In the genomic region with DNA sequence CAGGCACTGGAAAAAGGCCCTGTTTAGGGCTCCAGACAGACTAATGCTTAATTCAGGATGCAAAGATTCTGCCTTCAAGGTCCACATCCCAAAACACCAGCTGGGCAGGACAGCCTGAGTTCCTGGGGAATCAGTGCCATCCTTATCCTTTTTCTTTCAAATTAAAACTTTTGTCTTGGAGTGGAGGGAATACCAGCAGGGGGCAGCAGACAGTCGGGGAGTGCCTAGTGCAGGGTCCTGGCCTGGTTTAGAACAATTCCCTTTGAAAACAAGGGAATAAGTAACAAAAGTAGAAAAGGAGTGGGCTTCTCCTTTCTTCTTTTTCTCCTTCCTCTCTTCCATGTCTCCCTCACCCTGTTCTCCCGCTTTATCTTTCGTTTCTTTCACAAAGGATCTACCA, we compare ENCODE assay signal across 8 mouse cellular contexts. TPM values are rescaled to one million over a fixed set of nuclear protein-coding genes. Genes with fewer than 3 reads are reported as not detected.
DNase-seq lines count a peak whose midpoint lies in the region; ATAC-seq and TF ChIP-seq lines count a peak whose summit lies in the region.

No protein-coding gene starts in this region.

- no peak for ATAC-seq in heart, embryonic 12.5 days (ENCODE audit: insufficient number of reproducible peaks, low FRiP score)
- ATAC-seq in megakaryocyte-erythroid progenitor cell, adult 5-6 weeks (replicated peaks; ENCODE audit: low FRiP score, low TSS enrichment, poor library complexity, severe bottlenecking), result peak; percentile 53; the same call in 1 of the 2 replicates

- no peak overlapping the region for H3ac ChIP-seq in C2C12 (ENCODE audit: control insufficient read depth, insufficient read length, low read depth)

- no peaks in the 10 kb centered on the region for H3K79me2 ChIP-seq in heart, adult 2 months (replicated peaks; ENCODE audit: control insufficient read depth, insufficient read depth, low read length)
- no peaks in the 10 kb centered on the region for H3K79me2 ChIP-seq in C2C12 (ENCODE audit: control insufficient read depth, insufficient read depth)

- no peaks in the 10 kb centered on the region for H3K27me3 ChIP-seq in heart, adult 2 months (ENCODE audit: control insufficient read depth, insufficient read depth, low read length)
- H3K27me3 ChIP-seq in heart, embryonic 12.5 days (replicated peaks), result no peaks in the 10 kb centered on the region
- H3K27me3 ChIP-seq in C2C12 (ENCODE audit: control insufficient read depth, insufficient read depth, insufficient read length), result no peaks in the 10 kb centered on the region

- H3K9ac ChIP-seq in heart, adult 2 months (ENCODE audit: low read depth, low read length), result no peak overlapping the region
- no peak overlapping the region for H3K9ac ChIP-seq in heart, embryonic 12.5 days

- H3K4me3 ChIP-seq in heart, adult 2 months, result no peak overlapping the region
- H3K4me3 ChIP-seq in heart, embryonic 12.5 days, result no peak overlapping the region
- H3K4me3 ChIP-seq in C2C12 (ENCODE audit: insufficient read depth, poor library complexity, severe bottlenecking), result no peak overlapping the region
- H3K4me3 ChIP-seq in bone marrow, adult 2 months (replicated peaks; ENCODE audit: control insufficient read depth, low read depth, low read length), result no peak overlapping the region
- H3K4me3 ChIP-seq in embryonic fibroblast, embryonic 13.5 days (ENCODE audit: insufficient read depth, low read length), result no peak overlapping the region

- TF ChIP-seq POLR2A in heart, adult 2 months (IDR thresholded peaks at IDR 0.05; ENCODE audit: insufficient read depth, low read depth, low read length), result no peak
- TF ChIP-seq POLR2A in bone marrow, adult 2 months (IDR thresholded peaks at IDR 0.05; ENCODE audit: borderline replicate concordance, control insufficient read depth, low read depth, low read length), result no peak
- no peak for TF ChIP-seq POLR2A in embryonic fibroblast, embryonic 13.5 days (IDR thresholded peaks at IDR 0.05; ENCODE audit: low read depth, low read length)

- 0 out of 2 replicates have a peak, but pooled peaks have one; percentile 58 for TF ChIP-seq EP300 in heart, adult 2 months (IDR thresholded peaks at IDR 0.05; ENCODE audit: insufficient read depth, low read depth, low read length)

- H3K4me1 ChIP-seq in heart, adult 2 months (ENCODE audit: control insufficient read depth, insufficient read depth, low read length), result no peaks in the 10 kb centered on the region
- no peaks in the 10 kb centered on the region for H3K4me1 ChIP-seq in heart, embryonic 12.5 days (replicated peaks)
- no peaks in the 10 kb centered on the region for H3K4me1 ChIP-seq in bone marrow, adult 2 months (ENCODE audit: control insufficient read depth, insufficient read depth, low read length)
- peaks cover 4% of the 10 kb centered on the region for H3K4me1 ChIP-seq in embryonic fibroblast, embryonic 13.5 days (ENCODE audit: control insufficient read depth, insufficient read depth, low read length)

- TF ChIP-seq CTCF in heart, adult 2 months (IDR thresholded peaks at IDR 0.05), result peak; percentile 90
- peak; percentile 49 for TF ChIP-seq CTCF in C2C12 (IDR thresholded peaks at IDR 0.05; ENCODE audit: control insufficient read depth, insufficient read depth, insufficient read length)
- peak; percentile 85 for TF ChIP-seq CTCF in bone marrow, adult 2 months (IDR thresholded peaks at IDR 0.05; ENCODE audit: control insufficient read depth, insufficient read depth, low read length)
- TF ChIP-seq CTCF in embryonic fibroblast, embryonic 13.5 days (IDR thresholded peaks at IDR 0.05; ENCODE audit: borderline replicate concordance, insufficient read depth, low read length), result peak; percentile 55

- H3K79me3 ChIP-seq in C2C12 (ENCODE audit: low read depth), result no peaks in the 10 kb centered on the region

- DNase-seq in heart, adult 2 months, result peak; percentile 55 to 81
- DNase-seq in kidney, postnatal 36 days, result peak; percentile 69 to 94
- peak; percentile 60 for DNase-seq in testis, postnatal 14 days (ENCODE audit: low spot score)

- no peak overlapping the region for H3K4me2 ChIP-seq in heart, embryonic 12.5 days

- WGBS in heart, adult 2 months, result 14% methylated on average over 3 of the region's 3 CpGs
- WGBS in heart, embryonic 12.5 days, result 11% methylated on average over 3 of the region's 3 CpGs
- 33% methylated on average over 3 of the region's 3 CpGs for WGBS in bone marrow, adult 2 months

- no peak overlapping the region for H3K27ac ChIP-seq in heart, adult 2 months
- no peak overlapping the region for H3K27ac ChIP-seq in heart, embryonic 12.5 days (ENCODE audit: poor library complexity, severe bottlenecking)
- H3K27ac ChIP-seq in bone marrow, adult 2 months (ENCODE audit: control insufficient read depth, insufficient read depth, low read depth, low read length, poor library complexity), result no peak overlapping the region
- H3K27ac ChIP-seq in embryonic fibroblast, embryonic 13.5 days (ENCODE audit: insufficient read depth, low read length), result no peak overlapping the region

- H3K9me3 ChIP-seq in heart, embryonic 12.5 days (replicated peaks), result no peaks in the 10 kb centered on the region

- intact Hi-C loops in heart, adult 2 months (cut with DNase I), result loop anchor here (1.0 to 5.0 kb wide), 3 partner anchors 100 to 196 kb away; partner anchors contain the start of genes 4930519P11Rik and Zfp341

- H3K36me3 ChIP-seq in heart, adult 2 months (ENCODE audit: control insufficient read depth, insufficient read depth, low read length), result no peaks in the 10 kb centered on the region
- H3K36me3 ChIP-seq in heart, embryonic 12.5 days, result no peaks in the 10 kb centered on the region
- no peaks in the 10 kb centered on the region for H3K36me3 ChIP-seq in C2C12 (ENCODE audit: control insufficient read depth, insufficient read depth)

TF ChIP-seq in C2C12, 6 proteins besides CTCF, POLR2A, EP300 and RAD21:
- no peak for TF ChIP-seq MYOG (IDR thresholded peaks at IDR 0.05; ENCODE audit: control insufficient read depth, extremely low read depth, insufficient read length)
- TF ChIP-seq MYOD1 (IDR thresholded peaks at IDR 0.05; ENCODE audit: control insufficient read depth, insufficient read length, low read depth), result no peak
- TF ChIP-seq USF1 (IDR thresholded peaks at IDR 0.05; ENCODE audit: low read depth), result no peak
- no peak for TF ChIP-seq MAX (IDR thresholded peaks at IDR 0.05)
- no peak for TF ChIP-seq FOSL1 (IDR thresholded peaks at IDR 0.05; ENCODE audit: insufficient read depth, low read length, poor library complexity, severe bottlenecking)
- TF ChIP-seq CEBPB (IDR thresholded peaks at IDR 0.05; ENCODE audit: low read depth), result no peak

RNA-seq across cellular contexts. Expression of gene Snta1, which starts 9.2 kb away (rescaled TPM):
- total RNA-seq in heart, adult 2 months (2021), result 10 to 100 TPM; 73.6 to 95.0 TPM
- polyA plus RNA-seq in heart, adult 2 months (2012; rRNA removed), result 64.8 and 66.0 TPM in 2 replicates
- polyA plus RNA-seq in heart, embryonic 12.5 days (2016; fragmentation: Nextera tagmentation; extraction: Ambion mirVana), result 49.9 and 51.6 TPM in 2 replicates
- 28.5 TPM for polyA plus RNA-seq in C2C12 (2012; fragmentation: generic; extraction: Trizol)
- 3.3 and 3.6 TPM in 2 replicates for polyA plus RNA-seq in bone marrow, adult 2 months (2011; ENCODE audit: insufficient read depth, insufficient read length, low replicate concordance, missing spikeins)
- 17.1 and 18.5 TPM in 2 replicates for polyA plus RNA-seq in embryonic fibroblast, embryonic 13.5 days (2011; ENCODE audit: insufficient read length, low read depth, missing spikeins)
- total RNA-seq in megakaryocyte-erythroid progenitor cell, adult 5-6 weeks (2014; fragmentation: Nextera tagmentation), result 0.27 and 1.5 TPM in 2 replicates
- 0.76 TPM in 1 of 2 replicates, not detected in the other for total RNA-seq in megakaryocyte-erythroid progenitor cell, adult 5-6 weeks (2017)

RNA-seq across cellular contexts. Expression of gene Cbfa2t2, which starts 19.2 kb away (rescaled TPM):
- 10 to 100 TPM; 15.6 to 17.3 TPM for total RNA-seq in heart, adult 2 months (2021)
- polyA plus RNA-seq in heart, adult 2 months (2012; rRNA removed), result 7.8 and 14.4 TPM in 2 replicates
- 37.6 and 38.8 TPM in 2 replicates for polyA plus RNA-seq in heart, embryonic 12.5 days (2016; fragmentation: Nextera tagmentation; extraction: Ambion mirVana)
- 8.5 TPM for polyA plus RNA-seq in C2C12 (2012; fragmentation: generic; extraction: Trizol)
- 6.7 and 16.4 TPM in 2 replicates for polyA plus RNA-seq in bone marrow, adult 2 months (2011; ENCODE audit: insufficient read depth, insufficient read length, low replicate concordance, missing spikeins)
- 36.8 and 47.6 TPM in 2 replicates for polyA plus RNA-seq in embryonic fibroblast, embryonic 13.5 days (2011; ENCODE audit: insufficient read length, low read depth, missing spikeins)
- total RNA-seq in megakaryocyte-erythroid progenitor cell, adult 5-6 weeks (2014; fragmentation: Nextera tagmentation), result 17.0 and 20.8 TPM in 2 replicates
- 10.4 and 18.8 TPM in 2 replicates for total RNA-seq in megakaryocyte-erythroid progenitor cell, adult 5-6 weeks (2017)

RNA-seq across cellular contexts. Expression of gene Cdk5rap1, which starts 44.3 kb away (rescaled TPM):
- total RNA-seq in heart, adult 2 months (2021), result 10 to 100 TPM; 20.1 to 20.2 TPM
- polyA plus RNA-seq in heart, adult 2 months (2012; rRNA removed), result 10.5 and 21.1 TPM in 2 replicates
- polyA plus RNA-seq in heart, embryonic 12.5 days (2016; fragmentation: Nextera tagmentation; extraction: Ambion mirVana), result 13.6 and 15.4 TPM in 2 replicates
- polyA plus RNA-seq in C2C12 (2012; fragmentation: generic; extraction: Trizol), result 9.8 TPM
- polyA plus RNA-seq in bone marrow, adult 2 months (2011; ENCODE audit: insufficient read depth, insufficient read length, low replicate concordance, missing spikeins), result 4.4 and 16.3 TPM in 2 replicates
- polyA plus RNA-seq in embryonic fibroblast, embryonic 13.5 days (2011; ENCODE audit: insufficient read length, low read depth, missing spikeins), result 9.3 and 10.0 TPM in 2 replicates
- total RNA-seq in megakaryocyte-erythroid progenitor cell, adult 5-6 weeks (2014; fragmentation: Nextera tagmentation), result 18.8 and 27.3 TPM in 2 replicates
- 22.9 and 27.9 TPM in 2 replicates for total RNA-seq in megakaryocyte-erythroid progenitor cell, adult 5-6 weeks (2017)
